Mouse (Mus musculus) heart, embryonic 10.5 days (tissue): Measurements from ENCODE around the gene Stk25. TPM values are rescaled to one million over a fixed set of nuclear protein-coding genes. Genes with fewer than 3 reads are reported as not detected.

ENCODE experiments used
- DNase-seq: peaks from one replicate; pipeline ENCODE4 v3.0.0-alpha.2; 2017; ENCODE audit warnings: low spot score
- H3K27ac ChIP-seq: fragments of 300-500 bp; sonication (generic); 2 replicates; pipeline ENCODE4 v1.5.1; 2016; ENCODE audit warnings: mild to moderate bottlenecking
- H3K27me3 ChIP-seq: fragments of 300-500 bp; sonication (generic); 2 replicates; pipeline ENCODE4 v1.6.1; 2016; ENCODE audit warnings: mild to moderate bottlenecking; ENCODE audit not compliant: poor library complexity, insufficient read depth, severe bottlenecking
- H3K36me3 ChIP-seq: fragments of 300-500 bp; sonication (generic); 2 replicates; pipeline ENCODE4 v1.6.1; 2016; ENCODE audit warnings: mild to moderate bottlenecking, moderate library complexity
- H3K4me1 ChIP-seq: fragments of 300-500 bp; sonication (generic); 2 replicates; pipeline ENCODE4 v1.6.1; 2016; ENCODE audit warnings: mild to moderate bottlenecking
- H3K4me3 ChIP-seq: fragments of 300-500 bp; sonication (generic); 2 replicates; pipeline ENCODE4 v1.5.1; 2016; ENCODE audit warnings: mild to moderate bottlenecking, moderate library complexity
- H3K9me3 ChIP-seq: fragments of 300-500 bp; sonication (generic); 2 replicates; pipeline ENCODE4 v1.6.1; 2016; ENCODE audit warnings: mild to moderate bottlenecking, moderate library complexity
- whole genome bisulfite sequencing: fragments of 180-500 bp; shearing (Covaris S2); methylation state at CpG from one replicate; pipeline ENCODE4 v1.1.7; 2016; 5-methylcytosine and 5-hydroxymethylcytosine counted together
- polyA plus RNA-seq: library from polyadenylated mRNA; unstranded; fragments of >200 nt; fragmentation: Nextera tagmentation; extraction: Ambion mirVana; gene quantifications from 2 replicates; pipeline ENCODE4 v1.2.1, GENCODE M21; 2016

Stk25 gene
- polyA plus RNA-seq, 1 experiment from 2014 or later = 144 TPM

DNA sequence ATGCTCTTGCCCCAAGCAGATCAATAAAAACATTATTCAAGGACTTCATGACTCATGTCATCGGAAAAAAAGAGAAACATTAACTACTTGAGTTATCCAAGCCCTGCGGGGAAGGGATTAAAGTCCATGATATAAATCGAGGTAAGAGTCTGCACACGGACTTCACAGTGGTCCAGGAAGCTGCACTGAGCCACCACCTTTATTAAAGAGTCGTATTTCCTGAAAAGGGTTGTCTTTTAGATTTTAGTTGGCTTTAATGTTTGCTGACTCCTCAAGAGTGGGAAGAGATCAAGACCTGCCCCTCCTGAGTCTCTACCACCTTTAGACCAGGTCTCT is 1.5 kb downstream of the Stk25 start:
- Histone ChIP-seq H3K4me3 (no peak overlapping the region), H3K27me3 (no peaks in the 10 kb centered on the region), H3K4me1 (0 out of 2 replicates have a peak, but pooled peaks cover 3% of the 10 kb centered on the region), H3K36me3 (no peaks in the 10 kb centered on the region), H3K9me3 (no peaks in the 10 kb centered on the region), H3K27ac (no peak overlapping the region)
- DNase-seq = no peak
- WGBS = 88% methylated on average over 5 of the region's 5 CpGs

DNA sequence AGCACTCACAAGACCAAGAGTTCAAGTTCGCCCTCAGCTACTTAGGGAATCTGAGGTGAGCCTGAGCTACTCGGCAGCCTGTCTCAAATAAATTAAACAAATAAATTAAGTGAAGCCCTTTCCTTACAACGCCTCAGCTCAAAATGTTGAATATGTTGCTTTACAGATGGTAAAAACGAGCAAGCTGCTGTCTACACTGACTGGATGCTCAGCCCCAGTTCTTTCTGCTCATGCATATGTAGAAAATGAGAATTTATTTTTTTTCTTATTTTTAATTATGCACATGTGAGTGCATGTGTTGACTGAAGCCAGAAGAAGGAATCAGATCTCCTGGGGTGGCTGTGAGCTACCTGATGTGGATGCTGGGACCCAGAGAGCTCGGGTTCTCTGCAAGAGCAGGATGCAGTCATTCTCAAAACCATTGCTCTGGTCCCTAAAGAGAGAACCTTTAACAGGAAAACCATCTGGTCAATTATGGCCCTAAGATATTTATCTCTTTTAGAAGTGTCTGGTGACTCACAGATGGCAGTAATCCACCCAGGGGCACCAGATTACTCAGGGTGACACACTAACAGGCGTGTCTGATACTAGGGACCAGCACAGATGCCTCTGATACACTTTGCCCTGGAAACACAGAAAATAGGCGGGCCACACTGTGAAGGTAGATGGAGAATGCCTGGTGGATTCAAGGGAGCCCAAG is 2.0 kb downstream of the Stk25 start:
- no peak for DNase-seq
- Histone ChIP-seq H3K9me3 (no peaks in the 10 kb centered on the region), H3K27me3 (no peaks in the 10 kb centered on the region), H3K36me3 (no peaks in the 10 kb centered on the region), H3K27ac (no peak overlapping the region), H3K4me3 (no peak overlapping the region), H3K4me1 (0 out of 2 replicates have a peak, but pooled peaks cover 3% of the 10 kb centered on the region)
- WGBS = 74% methylated on average over 7 of the region's 7 CpGs

GRCm38 (mm10) chr1:93654798-93655197 is 3.7 kb downstream of the Stk25 start:
- Histone ChIP-seq H3K4me1 (0 out of 2 replicates have a peak, but pooled peaks cover 3% of the 10 kb centered on the region), H3K27ac (no peak overlapping the region), H3K9me3 (no peaks in the 10 kb centered on the region), H3K36me3 (no peaks in the 10 kb centered on the region), H3K27me3 (no peaks in the 10 kb centered on the region), H3K4me3 (no peak overlapping the region)
- DNase-seq = no peak
- 60% methylated on average over 2 of the region's 2 CpGs for WGBS

- no peak for DNase-seq
- Histone ChIP-seq H3K27me3 (no peaks in the 10 kb centered on the region), H3K9me3 (no peaks in the 10 kb centered on the region), H3K27ac (no peak overlapping the region), H3K4me3 (no peak overlapping the region), H3K4me1 (0 out of 2 replicates have a peak, but pooled peaks cover 3% of the 10 kb centered on the region), H3K36me3 (no peaks in the 10 kb centered on the region)
- 36% methylated on average over 2 of the region's 2 CpGs for WGBS
Measured at GRCm38 (mm10) chr1:93654275-93654674, 4.2 kb downstream of the Stk25 start.

DNA sequence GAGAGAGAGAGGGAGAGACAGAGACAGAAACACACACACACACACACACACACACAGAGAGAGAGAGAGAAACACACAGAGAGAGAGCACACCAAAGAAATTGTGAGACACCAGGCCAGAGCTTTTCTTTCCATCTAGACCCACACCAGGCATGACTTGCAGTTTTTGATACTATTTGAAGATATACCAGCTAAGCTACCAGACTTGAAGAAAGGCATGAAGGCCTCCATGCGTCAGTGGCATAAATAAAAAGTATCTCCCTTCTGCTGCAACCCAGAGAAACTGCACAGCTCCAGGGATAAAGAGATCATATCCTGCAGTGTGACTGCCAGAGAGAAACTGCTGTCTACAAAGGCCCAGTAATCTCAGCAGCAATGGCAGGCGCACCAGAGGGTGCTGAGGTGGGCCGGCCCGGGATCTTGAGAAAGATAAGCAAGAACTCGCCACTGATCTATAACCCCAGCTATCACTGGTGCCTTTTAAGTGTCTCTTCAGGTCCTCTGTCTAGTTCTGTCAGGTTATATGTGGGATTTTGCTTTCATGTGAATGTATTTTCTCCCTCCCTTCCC is 8.8 kb downstream of the Stk25 start:
- no peak for DNase-seq
- Histone ChIP-seq H3K27ac (0 out of 2 replicates have a peak overlapping the region, but pooled peaks have one; percentile 3), H3K36me3 (no peaks in the 10 kb centered on the region), H3K27me3 (no peaks in the 10 kb centered on the region), H3K4me3 (no peak overlapping the region), H3K4me1 (0 out of 2 replicates have a peak, but pooled peaks cover 3% of the 10 kb centered on the region), H3K9me3 (no peaks in the 10 kb centered on the region)
- 40% methylated on average over 5 of the region's 5 CpGs for WGBS

GRCm38 (mm10) chr1:93642692-93643091 is 15.8 kb downstream of the Stk25 start:
- no peaks in the 10 kb centered on the region for H3K4me1 ChIP-seq
- WGBS = 79% methylated on average over 2 of the region's 2 CpGs
- H3K27me3 ChIP-seq = no peaks in the 10 kb centered on the region
- DNase-seq = no peak
- no peak overlapping the region for H3K4me3 ChIP-seq
- no peaks in the 10 kb centered on the region for H3K36me3 ChIP-seq
- no peaks in the 10 kb centered on the region for H3K9me3 ChIP-seq
- no peak overlapping the region for H3K27ac ChIP-seq

- Histone ChIP-seq H3K4me1 (no peaks in the 10 kb centered on the region), H3K9me3 (no peaks in the 10 kb centered on the region), H3K36me3 (no peaks in the 10 kb centered on the region), H3K4me3 (no peak overlapping the region), H3K27me3 (no peaks in the 10 kb centered on the region), H3K27ac (no peak overlapping the region)
- no peak for DNase-seq
- 82% methylated on average over 2 of the region's 2 CpGs for WGBS
Measured at GRCm38 (mm10) chr1:93641978-93642377, 16.5 kb downstream of the Stk25 start.

DNA sequence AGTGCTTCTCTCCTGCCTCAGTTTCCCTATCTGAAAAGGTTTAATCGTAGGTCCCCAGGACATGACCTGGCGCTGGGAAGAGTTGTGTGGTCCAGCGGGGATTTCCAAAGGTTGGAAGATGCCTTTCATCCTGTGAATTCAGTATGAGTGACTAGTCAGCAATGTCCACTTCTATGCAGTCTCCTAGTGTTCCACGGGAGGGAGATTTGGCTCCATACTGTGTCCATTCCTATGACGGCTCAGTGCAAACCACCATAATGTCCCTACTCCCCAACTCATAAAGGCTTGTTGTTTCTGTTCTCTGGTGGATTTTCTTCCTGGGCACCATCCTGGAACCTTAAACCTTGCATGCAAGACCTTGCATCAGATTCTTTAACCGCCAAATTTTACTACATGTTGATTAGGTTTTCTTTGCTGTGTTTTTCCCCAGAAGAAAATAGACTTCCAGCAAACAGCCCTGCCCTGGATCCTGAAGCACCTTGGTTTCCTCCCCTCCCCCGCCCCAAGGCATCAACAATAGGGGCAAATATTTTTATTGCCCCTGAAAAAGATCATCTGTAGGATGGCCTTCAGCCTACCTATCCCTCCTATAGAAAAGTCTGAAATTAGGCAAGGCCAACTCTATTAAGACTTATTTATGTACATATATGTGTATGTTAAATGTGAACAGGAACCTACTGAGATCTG is 22.1 kb downstream of the Stk25 start:
- 30% methylated on average over 7 of the region's 7 CpGs for WGBS
- H3K4me3 ChIP-seq = peak overlapping the region; percentile 74
- H3K27ac ChIP-seq = peak overlapping the region; percentile 90
- H3K9me3 ChIP-seq = no peaks in the 10 kb centered on the region
- peaks cover 24% of the 10 kb centered on the region for H3K4me1 ChIP-seq
- H3K27me3 ChIP-seq = no peaks in the 10 kb centered on the region
- DNase-seq = no peak
- peaks cover 10% of the 10 kb centered on the region; the same call in 1 of the 2 replicates for H3K36me3 ChIP-seq

- Histone ChIP-seq H3K27ac (peak overlapping the region; percentile 91), H3K4me1 (peaks cover 25% of the 10 kb centered on the region), H3K36me3 (peaks cover 11% of the 10 kb centered on the region; the same call in 1 of the 2 replicates), H3K9me3 (no peaks in the 10 kb centered on the region), H3K27me3 (no peaks in the 10 kb centered on the region), H3K4me3 (peak overlapping the region; percentile 74)
- WGBS = 1% methylated on average over 44 of the region's 44 CpGs
- peak; percentile 100 for DNase-seq
Measured at GRCm38 (mm10) chr1:93635580-93636192, 22.8 kb downstream of the Stk25 start.

GRCm38 (mm10) chr1:93635091-93635579 is 23.3 kb downstream of the Stk25 start:
- WGBS = under 1% methylated on average over 58 of the region's 58 CpGs
- DNase-seq = peak; percentile 85

GRCm38 (mm10) chr1:93634481-93634891 is 24.0 kb downstream of the Stk25 start:
- H3K9me3 ChIP-seq = no peaks in the 10 kb centered on the region
- 13% methylated on average over 6 of the region's 6 CpGs for WGBS

More at GRCm38 (mm10) chr1:93635091-93635579, 23.3 kb downstream of the Stk25 start:
- Histone ChIP-seq H3K4me1 (peaks cover 27% of the 10 kb centered on the region), H3K4me3 (peak overlapping the region; percentile 74), H3K27ac (peak overlapping the region; percentile 91), H3K9me3 (no peaks in the 10 kb centered on the region), H3K36me3 (peaks cover 11% of the 10 kb centered on the region; the same call in 1 of the 2 replicates), H3K27me3 (no peaks in the 10 kb centered on the region)

GRCm38 (mm10) chr1:93632723-93633122 is 25.7 kb downstream of the Stk25 start:
- peaks cover 26% of the 10 kb centered on the region for H3K36me3 ChIP-seq
- 80% methylated on average over 3 of the region's 3 CpGs for WGBS
- peaks cover 27% of the 10 kb centered on the region for H3K4me1 ChIP-seq
- no peak overlapping the region for H3K4me3 ChIP-seq
- no peaks in the 10 kb centered on the region for H3K27me3 ChIP-seq
- no peak for DNase-seq
- no peaks in the 10 kb centered on the region for H3K9me3 ChIP-seq
- no peak overlapping the region for H3K27ac ChIP-seq

More at GRCm38 (mm10) chr1:93634481-93634891, 24.0 kb downstream of the Stk25 start:
- Histone ChIP-seq H3K4me3 (peak overlapping the region; percentile 74), H3K27ac (peak overlapping the region; percentile 91), H3K36me3 (peaks cover 11% of the 10 kb centered on the region; the same call in 1 of the 2 replicates), H3K4me1 (peaks cover 27% of the 10 kb centered on the region), H3K27me3 (no peaks in the 10 kb centered on the region)
- no peak for DNase-seq
